Mouse (Mus musculus): ENCODE measurements at regions not wholly inside any gene's neighbourhood (a gene's known extent, or its start where the extent isn't known, plus 50 kb on each side); places are given as distances from the start of the nearest gene placed in this dataset.

- TF ChIP-seq CTCF (IDR thresholded peaks at IDR 0.05; ENCODE audit: borderline replicate concordance, insufficient read depth, low read depth, low read length) (no peak), POLR2A (IDR thresholded peaks at IDR 0.05; ENCODE audit: borderline replicate concordance, insufficient read depth, low read length) (no peak)
These were observed 252.5 kb upstream of the Sulf2 start for GRCm38 (mm10) chr2:166408009-166408408.
